Mouse (Mus musculus) 3134 (cell line): ENCODE data around the gene Chid1.

Experiments used
- DNase-seq: peaks from one replicate; pipeline ENCODE4 v3.0.0-alpha.2; 2011; ENCODE audit warnings: low spot score; ENCODE audit not compliant: insufficient read length; ENCODE audit errors: extremely low read depth

Chid1 gene

GRCm38 (mm10) chr7:141559726-141560325 lies 20.2 kb upstream of the Chid1 start:
- no peak for DNase-seq

- no peak for DNase-seq
These were observed 19.3 kb upstream of the Chid1 start for GRCm38 (mm10) chr7:141558946-141559345.

GRCm38 (mm10) chr7:141558329-141558776 lies 18.7 kb upstream of the Chid1 start:
- DNase-seq, result no peak

- DNase-seq, result no peak
These were observed 10.8 kb upstream of the Chid1 start for GRCm38 (mm10) chr7:141550464-141550863.

- DNase-seq, result no peak
These were observed 9.9 kb upstream of the Chid1 start for GRCm38 (mm10) chr7:141549432-141550061.

GRCm38 (mm10) chr7:141544654-141545053 lies 5.0 kb upstream of the Chid1 start:
- no peak for DNase-seq

GRCm38 (mm10) chr7:141542588-141542987 lies 2.9 kb upstream of the Chid1 start:
- DNase-seq, result peak; percentile 8

GRCm38 (mm10) chr7:141541681-141542080 lies 2.0 kb upstream of the Chid1 start:
- peak; percentile 51 for DNase-seq

GRCm38 (mm10) chr7:141540312-141541081 lies 840 bp upstream of the Chid1 start:
- peak; percentile 67 for DNase-seq

- no peak for DNase-seq
These were observed 653 bp downstream of the Chid1 start for GRCm38 (mm10) chr7:141538852-141539555.

- no peak for DNase-seq
These were observed 4.1 kb downstream of the Chid1 start for GRCm38 (mm10) chr7:141535570-141535969.

GRCm38 (mm10) chr7:141525580-141525925 lies 14.1 kb downstream of the Chid1 start:
- DNase-seq, result no peak

GRCm38 (mm10) chr7:141524760-141525579 lies 14.7 kb downstream of the Chid1 start:
- peak; percentile 38 for DNase-seq

GRCm38 (mm10) chr7:141524271-141524670 lies 15.4 kb downstream of the Chid1 start:
- DNase-seq, result peak; percentile 65

- no peak for DNase-seq
These were observed 16.6 kb downstream of the Chid1 start for GRCm38 (mm10) chr7:141523007-141523406.

- no peak for DNase-seq
These were observed 19.9 kb downstream of the Chid1 start for GRCm38 (mm10) chr7:141519795-141520194.

- DNase-seq, result no peak
These were observed 20.7 kb downstream of the Chid1 start for GRCm38 (mm10) chr7:141518926-141519325.

GRCm38 (mm10) chr7:141518296-141518695 lies 21.4 kb downstream of the Chid1 start:
- DNase-seq, result no peak

GRCm38 (mm10) chr7:141517638-141518037 lies 22.0 kb downstream of the Chid1 start:
- DNase-seq, result no peak

- DNase-seq, result no peak
These were observed 28.9 kb downstream of the Chid1 start for GRCm38 (mm10) chr7:141510681-141511191.
